Mouse (Mus musculus) central nervous system, embryonic 14 days (tissue): ENCODE data around the gene Tirap. TPM values are rescaled to one million over a fixed set of nuclear protein-coding genes. Genes with fewer than 3 reads are reported as not detected.

Source experiments
- polyA plus RNA-seq: library from polyadenylated mRNA; depleted of rRNA; stranded (reverse); fragments of >200 nt; gene quantifications from 2 replicates; pipeline ENCODE4 v1.2.3, GENCODE M21; 2012; rRNA removed

The Tirap gene
- 4.0 and 5.1 TPM in 2 replicates for polyA plus RNA-seq

DNA sequence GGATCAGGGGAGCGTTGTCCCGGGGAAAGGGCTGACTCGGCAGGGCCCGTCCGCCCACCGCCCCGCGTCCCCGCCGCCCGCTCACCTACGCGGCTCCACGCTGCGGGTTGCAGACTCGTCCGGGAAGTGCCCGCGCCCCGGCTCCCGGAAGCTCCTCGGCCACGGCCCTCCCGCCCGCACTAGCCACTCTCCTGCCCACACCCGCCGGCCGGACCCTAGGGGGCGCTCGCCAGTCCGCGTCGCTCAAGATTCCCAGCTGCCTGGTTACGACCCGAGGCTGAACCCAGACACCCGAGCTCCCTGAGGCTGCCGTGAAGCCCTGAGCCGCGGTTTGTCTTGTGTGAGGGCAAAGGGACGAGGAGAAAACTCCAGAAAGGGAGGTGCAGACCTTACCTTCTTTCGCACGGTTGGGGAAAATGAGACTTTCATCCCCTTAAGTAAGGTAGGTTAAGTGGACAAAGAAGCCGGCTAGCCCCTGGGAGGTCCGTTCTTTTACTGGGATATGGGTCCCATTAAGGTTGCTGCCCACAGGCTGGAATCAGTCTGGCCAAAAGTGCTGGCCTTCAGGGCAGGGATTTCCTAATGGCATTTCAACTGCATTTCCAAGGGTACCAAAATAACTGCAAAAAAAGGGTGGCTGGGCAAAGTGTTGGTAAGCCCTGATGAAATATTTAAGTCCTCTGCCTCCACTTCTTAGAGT lies at the start of gene Tirap, which contains the start of gene Srpr:
Gene Tirap, minus strand, starts transcription at position 520 of the 700 bp plus-strand sequence.
Gene Srpr, plus strand, starts transcription at position 404 of the 700 bp plus-strand sequence.

DNA sequence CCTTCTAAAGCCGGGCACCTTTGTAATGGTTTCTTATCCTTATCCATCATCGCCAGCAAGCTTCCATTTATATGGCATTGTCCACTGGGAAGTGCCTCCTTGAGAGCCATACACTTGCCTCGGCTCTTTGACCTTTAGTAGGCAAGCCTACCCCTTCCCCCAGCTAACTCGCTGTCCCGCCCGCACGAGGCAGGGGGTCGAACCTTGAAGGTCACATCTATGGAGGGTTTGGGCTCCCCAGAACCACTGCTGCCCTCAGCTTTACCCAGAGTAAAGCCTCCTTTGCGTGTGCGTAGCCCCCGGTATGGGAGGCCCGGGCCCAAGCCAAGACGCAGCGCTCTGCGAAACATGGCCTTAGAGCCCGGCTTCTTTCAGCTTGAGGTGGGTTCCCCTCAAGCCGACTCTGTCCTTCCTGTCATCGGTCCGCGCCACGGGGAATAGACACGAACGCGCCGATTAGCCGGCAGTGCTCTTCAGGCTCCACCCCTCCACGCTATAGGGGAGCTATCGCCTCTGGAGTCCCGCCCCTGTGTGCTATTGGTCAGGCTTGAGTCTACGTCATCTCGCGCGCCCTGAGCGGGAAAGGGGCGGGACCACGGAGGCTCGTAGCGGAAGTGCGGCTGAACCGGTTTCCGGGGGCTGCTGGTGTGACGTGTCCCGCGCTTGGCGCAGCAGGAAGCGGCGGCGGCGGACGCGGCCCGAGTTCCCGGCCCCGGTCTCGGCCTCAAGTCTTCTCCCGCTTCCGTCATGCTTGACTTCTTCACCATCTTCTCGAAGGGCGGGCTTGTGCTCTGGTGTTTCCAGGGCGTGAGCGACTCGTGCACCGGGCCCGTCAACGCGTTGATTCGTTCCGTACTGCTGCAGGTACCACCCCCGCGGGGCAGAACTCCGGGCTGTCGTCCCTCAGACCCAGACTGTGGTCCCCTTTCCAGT lies 10.7 kb upstream of the Tirap start, which contains the start of gene Foxred1:
Gene Foxred1, minus strand, starts transcription at position 514 of the 933 bp plus-strand sequence.

GRCm38 (mm10) chr9:35175251-35176123 lies 24.6 kb downstream of the Tirap start, which contains the start of gene Dcps:
Gene Dcps, minus strand, starts transcription at chr9:35176061.

Other genes with a start within 250 kb of the Tirap start
- 3.9 and 7.1 TPM in 2 replicates for gene St3gal4, start 81.0 kb downstream of the Tirap start, polyA plus RNA-seq
- gene Dcps, start 24.2 kb downstream of the Tirap start, polyA plus RNA-seq = 64.6 and 70.0 TPM in 2 replicates
- 49.0 and 64.3 TPM in 2 replicates for gene Srpr, start 116 bp downstream of the Tirap start, polyA plus RNA-seq
- 56.6 and 58.0 TPM in 2 replicates for gene Foxred1, start 10.8 kb upstream of the Tirap start, polyA plus RNA-seq
- 43.5 and 51.7 TPM in 2 replicates for gene Fam118b, start 67.5 kb upstream of the Tirap start, polyA plus RNA-seq
- 18.3 and 19.8 TPM in 2 replicates for gene Rpusd4, start 67.6 kb upstream of the Tirap start, polyA plus RNA-seq
- 31.8 and 35.3 TPM in 2 replicates for gene Cdon, start 220.8 kb upstream of the Tirap start, polyA plus RNA-seq